Mouse (Mus musculus) heart, adult 8-10 months (tissue): ENCODE measurements around the gene Rabac1. TPM values are rescaled to one million over a fixed set of nuclear protein-coding genes. Genes with fewer than 3 reads are reported as not detected.

Experiments
- DNase-seq: peaks from one replicate; pipeline ENCODE4 v3.0.0; 2022; ENCODE audit warnings: low spot score
- total RNA-seq, 4 experiments: library from RNA; stranded (reverse); gene quantifications; 2 replicates each; pipeline ENCODE4 v1.2.4; 2022

The Rabac1 gene
- total RNA-seq, 4 experiments from 2014 or later, result 297 to 375 (median 324) TPM

GRCm38 (mm10) chr7:24980439-24980838, 7.9 kb upstream of the Rabac1 start:
- no peak for DNase-seq

- DNase-seq, result no peak
These were observed 6.2 kb upstream of the Rabac1 start for GRCm38 (mm10) chr7:24978781-24979180.

- DNase-seq, result peak; percentile 24
These were observed 2.5 kb upstream of the Rabac1 start for GRCm38 (mm10) chr7:24974893-24975595.

GRCm38 (mm10) chr7:24973902-24974301, 1.3 kb upstream of the Rabac1 start:
- DNase-seq, result no peak

GRCm38 (mm10) chr7:24973208-24973607, 654 bp upstream of the Rabac1 start:
- DNase-seq, result no peak

- no peak for DNase-seq
These were observed 1.1 kb downstream of the Rabac1 start for GRCm38 (mm10) chr7:24971261-24971971.

GRCm38 (mm10) chr7:24970341-24970740, 2.2 kb downstream of the Rabac1 start:
- DNase-seq, result no peak

- no peak for DNase-seq
These were observed 2.7 kb downstream of the Rabac1 start for GRCm38 (mm10) chr7:24969805-24970204.

GRCm38 (mm10) chr7:24968463-24968862, 4.1 kb downstream of the Rabac1 start:
- DNase-seq, result no peak

GRCm38 (mm10) chr7:24967966-24968365, 4.6 kb downstream of the Rabac1 start:
- DNase-seq, result no peak

GRCm38 (mm10) chr7:24964897-24965535, 7.5 kb downstream of the Rabac1 start:
- peak; percentile 77 for DNase-seq

- no peak for DNase-seq
These were observed 8.3 kb downstream of the Rabac1 start for GRCm38 (mm10) chr7:24964288-24964687.

GRCm38 (mm10) chr7:24955226-24955625, 17.3 kb downstream of the Rabac1 start:
- no peak for DNase-seq

GRCm38 (mm10) chr7:24954450-24954849, 18.1 kb downstream of the Rabac1 start:
- DNase-seq, result no peak

- DNase-seq, result no peak
These were observed 18.6 kb downstream of the Rabac1 start for GRCm38 (mm10) chr7:24953966-24954365.

GRCm38 (mm10) chr7:24949958-24950623, 22.5 kb downstream of the Rabac1 start:
- DNase-seq, result peak; percentile 48

- no peak for DNase-seq
These were observed 23.8 kb downstream of the Rabac1 start for GRCm38 (mm10) chr7:24948774-24949173.

- no peak for DNase-seq
These were observed 25.1 kb downstream of the Rabac1 start for GRCm38 (mm10) chr7:24947316-24948048.

- no peak for DNase-seq
These were observed 28.1 kb downstream of the Rabac1 start, which contains the start of gene Gm4881 for GRCm38 (mm10) chr7:24944257-24944950. Gene Gm4881 (minus strand): TSS chr7:24944494.

GRCm38 (mm10) chr7:24943641-24944040, 28.9 kb downstream of the Rabac1 start:
- DNase-seq, result no peak

- no peak for DNase-seq
These were observed 40.9 kb downstream of the Rabac1 start for GRCm38 (mm10) chr7:24931651-24932050.
